In the genomic region with DNA sequence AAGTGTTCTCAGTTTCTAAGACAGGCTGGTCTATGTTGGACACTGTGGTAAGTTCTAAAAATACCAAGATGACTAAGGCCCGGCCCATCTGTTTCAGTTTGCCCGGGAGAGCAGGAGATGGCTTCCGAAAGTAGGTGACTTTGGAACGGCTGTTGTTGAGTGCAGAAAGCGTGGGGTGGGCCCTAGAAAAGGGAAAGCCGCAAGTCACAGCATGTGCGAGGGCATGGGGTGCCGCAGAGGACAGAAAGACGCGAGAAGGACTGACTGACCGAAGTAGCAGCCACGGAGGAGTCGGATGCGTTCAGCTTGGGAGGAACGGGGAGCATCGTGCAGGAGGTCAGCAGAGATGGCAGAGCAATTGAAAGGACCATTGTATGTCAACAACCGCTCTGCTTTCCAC, we compare ENCODE assay signal across 10 mouse cellular contexts. TPM values are rescaled to one million over a fixed set of nuclear protein-coding genes. Genes with fewer than 3 reads are reported as not detected.
DNase-seq lines count a peak whose midpoint lies in the region; ATAC-seq lines count a peak whose summit lies in the region.
"Had no signal": no experiment of that assay in that cellular context is flagged by ENCODE, and none has a peak within 500 bp of the region (broad histone marks: within the 10 kb centered on the region; RNA-seq: fewer than 3 reads in every experiment).

No protein-coding gene starts in this region.

- no peak for ATAC-seq in neural tube, embryonic 11.5 days (ENCODE audit: insufficient read depth, low FRiP score, low TSS enrichment)
- ATAC-seq: inflammation-experienced regulatory T-cells, adult 6 months; liver, embryonic 12.5 days had no signal

- H3K4me2 ChIP-seq in neural tube, embryonic 11.5 days (ENCODE audit: low read depth): no peak overlapping the region
- H3K4me2 ChIP-seq: liver, embryonic 12.5 days had no signal

- 81% methylated on average over 17 of the region's 17 CpGs for WGBS in neural tube, embryonic 11.5 days

- H3K4me1 ChIP-seq in neural tube, embryonic 11.5 days (ENCODE audit: control insufficient read depth, insufficient read depth, low read length): no peaks in the 10 kb centered on the region
- H3K4me1 ChIP-seq: liver, embryonic 12.5 days had no signal

- peak; percentile 7 for DNase-seq in neural tube, embryonic 11.5 days (ENCODE audit: low spot score)
- DNase-seq in neural tube, embryonic 10.5 days (ENCODE audit: extremely low spot score, low spot score): no peak
- DNase-seq in gastrocnemius, postnatal 25 days: peak; percentile 32
- DNase-seq in layer of hippocampus, adult 9-10 months (ENCODE audit: low spot score): peak; percentile 67
- DNase-seq in skeletal muscle tissue, adult 2 months (ENCODE audit: low read depth, low spot score): peak; percentile 77
- no peak for DNase-seq in kidney, postnatal 25 days
- no peak for DNase-seq in thymus, adult 18-20 months
- no peak for DNase-seq in thymus, postnatal 25 days

- no peak overlapping the region for H3K4me3 ChIP-seq in neural tube, embryonic 11.5 days (ENCODE audit: low read depth, low read length)
- H3K4me3 ChIP-seq: liver, embryonic 12.5 days had no signal

- H3K9me3 ChIP-seq in neural tube, embryonic 11.5 days (ENCODE audit: control insufficient read depth, low read length): no peaks in the 10 kb centered on the region
- H3K9me3 ChIP-seq: liver, embryonic 12.5 days had no signal

- 0 out of 2 replicates have a peak, but pooled peaks cover 3% of the 10 kb centered on the region for H3K36me3 ChIP-seq in neural tube, embryonic 11.5 days (ENCODE audit: control insufficient read depth, insufficient read depth, low read length)

- H3K27ac ChIP-seq in neural tube, embryonic 11.5 days (ENCODE audit: low read depth, low read length): no peak overlapping the region
- H3K27ac ChIP-seq: liver, embryonic 12.5 days had no signal

- H3K9ac ChIP-seq in neural tube, embryonic 11.5 days (ENCODE audit: low read length): no peak overlapping the region
- H3K9ac ChIP-seq: liver, embryonic 12.5 days had no signal

- H3K27me3 ChIP-seq in neural tube, embryonic 11.5 days (ENCODE audit: control insufficient read depth, insufficient read depth, low read length): no peaks in the 10 kb centered on the region
- H3K27me3 ChIP-seq: liver, embryonic 12.5 days had no signal

RNA-seq across cellular contexts. Expression of a gene that starts 12.4 kb away (rescaled TPM):
- 75.5 and 80.6 TPM in 2 replicates for polyA plus RNA-seq in neural tube, embryonic 11.5 days (2014; fragmentation: Nextera tagmentation; extraction: Ambion mirVana)
- total RNA-seq in gastrocnemius, postnatal 25 days (2021): 10 to 100 TPM; 50.1 to 50.8 TPM

RNA-seq across cellular contexts. Expression of a gene that starts 34.6 kb away (rescaled TPM):
- polyA plus RNA-seq in neural tube, embryonic 11.5 days (2014; fragmentation: Nextera tagmentation; extraction: Ambion mirVana): 195 and 199 TPM in 2 replicates
- 100 to 1,000 TPM; 144 to 173 TPM for total RNA-seq in gastrocnemius, postnatal 25 days (2021)

Comparison
In these comparisons a context has a peak if more than half of its experiments do, and no peak if none do; other contexts are left out.
1. DNase-seq: peak in neural tube, embryonic 11.5 days (single experiment), gastrocnemius, postnatal 25 days (single experiment), layer of hippocampus, adult 9-10 months (single experiment) and skeletal muscle tissue, adult 2 months (single experiment); none in neural tube, embryonic 10.5 days (single experiment), kidney, postnatal 25 days (0 of 2), thymus, adult 18-20 months (0 of 2) and thymus, postnatal 25 days (single experiment).